Comparison of ENCODE assay signal across 8 mouse cellular contexts in genomic region chr3:96719173-96719572, GRCm38 (mm10). TPM values are rescaled to one million over a fixed set of nuclear protein-coding genes. Genes with fewer than 3 reads are reported as not detected.
A peak's percentile ranks its signal among the peaks of the same experiment; 100 is the strongest.
DNase-seq lines count a peak whose midpoint lies in the region; ATAC-seq and TF ChIP-seq lines count a peak whose summit lies in the region.

No protein-coding gene starts in this region.

- ATAC-seq in erythroblast, adult 5-6 weeks (replicated peaks; ENCODE audit: low FRiP score, poor library complexity, severe bottlenecking): peak; percentile 53
- no peak for ATAC-seq in limb, embryonic 14.5 days (ENCODE audit: low FRiP score, low read depth)
- ATAC-seq in stomach, postnatal 0 days (ENCODE audit: low FRiP score, low TSS enrichment): peak; percentile 34; the same call in 1 of the 2 replicates

- DNase-seq in heart, adult 18-20 months: peak; percentile 19 to 43
- no peak for DNase-seq in heart, postnatal 25 days (ENCODE audit: low spot score)
- DNase-seq in B cell, adult 2 months: peak; percentile 30 to 31
- DNase-seq in limb, embryonic 14.5 days (ENCODE audit: low spot score): peak; percentile 39
- peak; percentile 43 for DNase-seq in stomach, postnatal 0 days (ENCODE audit: low spot score)
- DNase-seq in ovary, postnatal 36 days (ENCODE audit: low spot score): no peak

- no peak for TF ChIP-seq POLR2A in bone marrow, adult 2 months (IDR thresholded peaks at IDR 0.05; ENCODE audit: borderline replicate concordance, control insufficient read depth, low read depth, low read length)
- no peak for TF ChIP-seq POLR2A in limb, embryonic 14.5 days (IDR thresholded peaks at IDR 0.05; ENCODE audit: borderline replicate concordance, extremely low read depth, insufficient read depth, insufficient read length)

- H3K36me3 ChIP-seq in limb, embryonic 14.5 days (ENCODE audit: control insufficient read depth, insufficient read depth, low read length): peaks cover 72% of the 10 kb centered on the region
- peaks cover 11% of the 10 kb centered on the region for H3K36me3 ChIP-seq in stomach, postnatal 0 days (ENCODE audit: control insufficient read depth, insufficient read depth, low read length)

- H3K9me3 ChIP-seq in limb, embryonic 14.5 days (ENCODE audit: control insufficient read depth, low read length): no peaks in the 10 kb centered on the region
- no peaks in the 10 kb centered on the region for H3K9me3 ChIP-seq in stomach, postnatal 0 days (ENCODE audit: control insufficient read depth, low read length)

- no peak overlapping the region for H3K9ac ChIP-seq in limb, embryonic 14.5 days (ENCODE audit: low read depth, low read length, severe bottlenecking)
- H3K9ac ChIP-seq in stomach, postnatal 0 days (ENCODE audit: low read length): no peak overlapping the region

- H3K27ac ChIP-seq in bone marrow, adult 2 months (ENCODE audit: control insufficient read depth, insufficient read depth, low read depth, low read length, poor library complexity): no peak overlapping the region
- H3K27ac ChIP-seq in limb, embryonic 14.5 days (replicated peaks; ENCODE audit: low read depth, low read length): no peak overlapping the region
- H3K27ac ChIP-seq in stomach, postnatal 0 days (replicated peaks): no peak overlapping the region

- peak; percentile 46; the same call in 1 of the 2 replicates for TF ChIP-seq CTCF in bone marrow, adult 2 months (IDR thresholded peaks at IDR 0.05; ENCODE audit: control insufficient read depth, insufficient read depth, low read length)
- TF ChIP-seq CTCF in stomach, postnatal 0 days (IDR thresholded peaks at IDR 0.05; ENCODE audit: low read depth): peak; percentile 63

- H3K27me3 ChIP-seq in limb, embryonic 14.5 days (ENCODE audit: control insufficient read depth, insufficient read depth, low read length): no peaks in the 10 kb centered on the region
- no peaks in the 10 kb centered on the region for H3K27me3 ChIP-seq in stomach, postnatal 0 days (ENCODE audit: control insufficient read depth, insufficient read depth, low read length)

- H3K4me1 ChIP-seq in bone marrow, adult 2 months (ENCODE audit: control insufficient read depth, insufficient read depth, low read length): no peaks in the 10 kb centered on the region; the same call in 1 of the 2 replicates
- H3K4me1 ChIP-seq in limb, embryonic 14.5 days (ENCODE audit: control insufficient read depth, insufficient read depth, low read length): no peaks in the 10 kb centered on the region
- H3K4me1 ChIP-seq in stomach, postnatal 0 days (replicated peaks; ENCODE audit: control insufficient read depth, insufficient read depth): no peaks in the 10 kb centered on the region

- WGBS in bone marrow, adult 2 months: 81% methylated on average over 14 of the region's 14 CpGs
- WGBS in limb, embryonic 14.5 days: 38% methylated on average over 14 of the region's 14 CpGs
- WGBS in stomach, postnatal 0 days: 52% methylated on average over 14 of the region's 14 CpGs

- intact Hi-C loops in heart, postnatal 25 days (cut with DNase I): no loop called here

- no peak for TF ChIP-seq EP300 in stomach, postnatal 0 days (optimal IDR thresholded peaks at IDR 0.05)

- H3K4me3 ChIP-seq in bone marrow, adult 2 months (replicated peaks; ENCODE audit: control insufficient read depth, low read depth, low read length): no peak overlapping the region
- no peak overlapping the region for H3K4me3 ChIP-seq in limb, embryonic 14.5 days (replicated peaks; ENCODE audit: low read length)
- H3K4me3 ChIP-seq in stomach, postnatal 0 days (ENCODE audit: low read depth, low read length): no peak overlapping the region

- H3K4me2 ChIP-seq in limb, embryonic 14.5 days (replicated peaks; ENCODE audit: low read depth, low read length, severe bottlenecking): no peak overlapping the region
- H3K4me2 ChIP-seq in stomach, postnatal 0 days (replicated peaks; ENCODE audit: low read depth): no peak overlapping the region

RNA-seq across cellular contexts. Expression of gene Polr3c, which starts 8.3 kb away (rescaled TPM):
- total RNA-seq in heart, adult 18-20 months (2021): 10 to 100 TPM; 23.1 to 26.1 TPM
- 10 to 100 TPM; 23.1 to 25.2 TPM for total RNA-seq in heart, postnatal 25 days (2021)
- 19.6 and 26.5 TPM in 2 replicates for polyA plus RNA-seq in bone marrow, adult 2 months (2011; ENCODE audit: insufficient read depth, insufficient read length, low replicate concordance, missing spikeins)
- total RNA-seq in erythroblast, adult 5-6 weeks (2015; ENCODE audit: low replicate concordance): 11.3 and 15.9 TPM in 2 replicates
- total RNA-seq in erythroblast, adult 5-6 weeks (2017; ENCODE audit: low replicate concordance): 12.8 and 13.7 TPM in 2 replicates
- 40.5 and 41.0 TPM in 2 replicates for polyA plus RNA-seq in limb, embryonic 14.5 days (2012; rRNA removed)
- polyA plus RNA-seq in limb, embryonic 14.5 days (2014; fragmentation: Nextera tagmentation; extraction: Ambion mirVana): 23.3 and 26.3 TPM in 2 replicates
- 19.4 and 20.3 TPM in 2 replicates for polyA plus RNA-seq in stomach, postnatal 0 days (2015; fragmentation: Nextera tagmentation; extraction: Ambion mirVana)

RNA-seq across cellular contexts. Expression of gene Rnf115, which starts 8.3 kb away (rescaled TPM):
- total RNA-seq in heart, adult 18-20 months (2021): 10 to 100 TPM; 22.5 to 22.6 TPM
- total RNA-seq in heart, postnatal 25 days (2021): 10 to 100 TPM; 22.8 to 23.3 TPM
- polyA plus RNA-seq in bone marrow, adult 2 months (2011; ENCODE audit: insufficient read depth, insufficient read length, low replicate concordance, missing spikeins): 12.2 and 17.2 TPM in 2 replicates
- 33.4 and 41.6 TPM in 2 replicates for total RNA-seq in erythroblast, adult 5-6 weeks (2015; ENCODE audit: low replicate concordance)
- total RNA-seq in erythroblast, adult 5-6 weeks (2017; ENCODE audit: low replicate concordance): 32.6 and 38.3 TPM in 2 replicates
- polyA plus RNA-seq in limb, embryonic 14.5 days (2012; rRNA removed): 24.4 and 27.1 TPM in 2 replicates
- polyA plus RNA-seq in limb, embryonic 14.5 days (2014; fragmentation: Nextera tagmentation; extraction: Ambion mirVana): 46.1 and 46.4 TPM in 2 replicates
- polyA plus RNA-seq in stomach, postnatal 0 days (2015; fragmentation: Nextera tagmentation; extraction: Ambion mirVana): 27.3 and 28.7 TPM in 2 replicates

RNA-seq across cellular contexts. Expression of gene Nudt17, which starts 10.8 kb away (rescaled TPM):
- 1 to 10 TPM; 2.7 to 5.3 TPM for total RNA-seq in heart, adult 18-20 months (2021)
- total RNA-seq in heart, postnatal 25 days (2021): 1 to 10 TPM; 2.3 to 3.2 TPM
- polyA plus RNA-seq in bone marrow, adult 2 months (2011; ENCODE audit: insufficient read depth, insufficient read length, low replicate concordance, missing spikeins): 1.4 TPM in 1 of 2 replicates, not detected in the other
- total RNA-seq in erythroblast, adult 5-6 weeks (2015; ENCODE audit: low replicate concordance): not detected in 2 replicates
- total RNA-seq in erythroblast, adult 5-6 weeks (2017; ENCODE audit: low replicate concordance): not detected in 2 replicates
- 8.3 and 9.8 TPM in 2 replicates for polyA plus RNA-seq in limb, embryonic 14.5 days (2012; rRNA removed)
- 13.5 and 14.6 TPM in 2 replicates for polyA plus RNA-seq in limb, embryonic 14.5 days (2014; fragmentation: Nextera tagmentation; extraction: Ambion mirVana)
- polyA plus RNA-seq in stomach, postnatal 0 days (2015; fragmentation: Nextera tagmentation; extraction: Ambion mirVana): 7.5 and 8.2 TPM in 2 replicates

RNA-seq across cellular contexts. Expression of gene Pias3, which starts 23.0 kb away (rescaled TPM):
- 10 to 100 TPM; 13.4 to 15.3 TPM for total RNA-seq in heart, adult 18-20 months (2021)
- 10 to 100 TPM; 14.0 to 17.5 TPM for total RNA-seq in heart, postnatal 25 days (2021)
- polyA plus RNA-seq in bone marrow, adult 2 months (2011; ENCODE audit: insufficient read depth, insufficient read length, low replicate concordance, missing spikeins): 22.0 and 34.9 TPM in 2 replicates
- 3.8 and 11.0 TPM in 2 replicates for total RNA-seq in erythroblast, adult 5-6 weeks (2015; ENCODE audit: low replicate concordance)
- total RNA-seq in erythroblast, adult 5-6 weeks (2017; ENCODE audit: low replicate concordance): 2.2 and 3.2 TPM in 2 replicates
- polyA plus RNA-seq in limb, embryonic 14.5 days (2012; rRNA removed): 100 and 112 TPM in 2 replicates
- polyA plus RNA-seq in limb, embryonic 14.5 days (2014; fragmentation: Nextera tagmentation; extraction: Ambion mirVana): 52.2 and 53.4 TPM in 2 replicates
- polyA plus RNA-seq in stomach, postnatal 0 days (2015; fragmentation: Nextera tagmentation; extraction: Ambion mirVana): 23.4 and 27.1 TPM in 2 replicates

RNA-seq across cellular contexts. Expression of gene Ankrd35, which starts 49.2 kb away (rescaled TPM):
- 1 to 10 TPM; 1.2 to 1.3 TPM for total RNA-seq in heart, adult 18-20 months (2021)
- total RNA-seq in heart, postnatal 25 days (2021): under 1 TPM; 0.60 to 0.95 TPM
- 5.4 and 15.5 TPM in 2 replicates for polyA plus RNA-seq in bone marrow, adult 2 months (2011; ENCODE audit: insufficient read depth, insufficient read length, low replicate concordance, missing spikeins)
- not detected in 2 replicates for total RNA-seq in erythroblast, adult 5-6 weeks (2015; ENCODE audit: low replicate concordance)
- not detected in 2 replicates for total RNA-seq in erythroblast, adult 5-6 weeks (2017; ENCODE audit: low replicate concordance)
- 1.9 and 3.7 TPM in 2 replicates for polyA plus RNA-seq in limb, embryonic 14.5 days (2012; rRNA removed)
- 2.7 and 4.2 TPM in 2 replicates for polyA plus RNA-seq in limb, embryonic 14.5 days (2014; fragmentation: Nextera tagmentation; extraction: Ambion mirVana)
- 5.5 and 6.2 TPM in 2 replicates for polyA plus RNA-seq in stomach, postnatal 0 days (2015; fragmentation: Nextera tagmentation; extraction: Ambion mirVana)

Comparison
In these comparisons a context has a peak if more than half of its experiments do, and no peak if none do; other contexts are left out.
1. DNase-seq: peak in heart, adult 18-20 months (2 of 2), B cell, adult 2 months (2 of 2), limb, embryonic 14.5 days (single experiment) and stomach, postnatal 0 days (single experiment); none in heart, postnatal 25 days (single experiment) and ovary, postnatal 36 days (single experiment).